Mouse (Mus musculus) brain, embryonic 14.5 days (tissue): ENCODE measurements at regions not wholly inside any gene's neighbourhood (a gene's known extent, or its start where the extent isn't known, plus 50 kb on each side); places are given as distances from the start of the nearest gene placed in this dataset.

Source experiments
- CTCF ChIP-seq: fragments of 200-500 bp; IDR thresholded peaks from 2 replicates; pipeline ENCODE4 v1.5.1; 2012; ENCODE audit warnings: inconsistent platforms, mild to moderate bottlenecking, moderate library complexity, borderline replicate concordance; ENCODE audit not compliant: insufficient read depth, insufficient read length; ENCODE audit errors: extremely low read depth
- POLR2A ChIP-seq: fragments of 200-500 bp; IDR thresholded peaks from 2 replicates; pipeline ENCODE4 v1.6.1; 2012; ENCODE audit warnings: mild to moderate bottlenecking, inconsistent platforms, borderline replicate concordance; ENCODE audit not compliant: poor library complexity, insufficient read depth, insufficient read length, severe bottlenecking; ENCODE audit errors: extremely low read depth

GRCm38 (mm10) chr9:67140319-67140887 is 91.2 kb upstream of the Tpm1 start:
- TF ChIP-seq CTCF (no peak), POLR2A (no peak)
